Mouse (Mus musculus): ENCODE data around the gene Pipox.

The Pipox gene

DNA sequence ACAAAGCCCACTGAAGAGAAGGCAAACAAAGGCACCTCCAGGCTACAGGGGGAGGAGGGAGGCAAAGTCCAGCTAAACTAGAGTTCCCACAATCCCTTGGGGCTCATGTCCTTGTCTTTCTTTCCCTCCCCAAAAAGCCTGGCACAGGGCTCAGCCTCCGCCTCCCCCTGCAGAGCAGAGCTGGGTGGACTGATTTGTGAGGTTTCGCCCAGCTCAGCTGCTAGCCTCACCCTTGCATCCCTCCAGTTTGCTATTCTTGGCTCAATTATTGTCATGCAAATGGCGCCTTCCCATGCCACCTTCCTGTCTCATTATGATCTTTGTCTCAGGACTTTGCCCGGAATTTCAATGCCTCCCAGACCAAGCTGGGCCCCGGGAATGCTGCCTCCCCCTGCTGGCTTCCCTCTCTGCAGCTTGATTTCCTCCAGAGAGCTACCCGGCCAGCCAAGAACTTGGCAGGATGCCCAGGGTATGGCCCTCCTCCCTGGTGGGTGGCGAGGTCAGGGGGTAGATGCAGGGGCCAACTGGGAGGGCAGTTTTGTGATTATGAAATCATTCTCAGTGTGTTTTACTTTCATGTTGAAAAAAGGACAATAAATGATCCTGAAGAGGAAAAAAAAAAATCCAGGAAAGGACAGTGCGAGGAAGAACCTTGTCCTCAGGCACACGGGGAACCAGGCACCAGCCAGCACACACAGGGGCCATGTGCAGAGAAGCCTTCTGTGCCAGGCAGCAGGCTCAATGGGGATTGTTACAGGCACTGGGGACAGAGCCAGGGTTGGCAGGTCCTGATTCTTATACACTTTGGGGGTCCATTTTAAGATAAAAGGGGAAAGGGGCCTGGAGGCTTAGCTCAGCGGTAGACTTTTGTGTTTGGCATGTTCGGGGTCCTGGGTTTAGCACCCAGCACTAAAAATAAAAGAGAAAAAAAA is at the start of gene Pipox:
Gene Pipox, minus strand, starts transcription at position 310 of the 932 bp plus-strand sequence.
- peak; percentile 90 to 95 for DNase-seq

DNA sequence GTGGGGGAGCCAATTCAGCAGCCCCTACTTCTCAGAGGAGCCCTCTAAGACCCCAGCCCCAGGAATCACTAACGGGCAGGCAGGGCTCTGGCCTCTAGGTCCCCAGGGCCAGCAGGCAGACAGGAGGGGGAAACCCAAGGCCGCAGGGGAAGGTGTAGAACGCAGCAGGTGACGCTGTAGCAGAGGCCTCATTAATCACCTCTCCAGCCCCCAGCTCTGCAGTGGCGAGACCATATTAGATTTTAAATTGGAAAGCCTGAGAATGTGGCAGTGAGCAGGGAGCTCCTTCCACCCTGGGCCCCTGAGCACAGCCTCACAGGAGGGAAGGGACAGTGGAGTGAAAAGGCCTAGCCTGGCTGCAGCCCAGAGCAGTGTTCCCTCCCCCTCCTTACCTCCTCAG is 48.3 kb upstream of the Pipox start:
- DNase-seq = no peak

GRCm38 (mm10) chr11:77937649-77938410 is 43.9 kb upstream of the Pipox start:
- no peak for DNase-seq

- no peak for DNase-seq
Measured at GRCm38 (mm10) chr11:77936846-77937245, 43.0 kb upstream of the Pipox start.

- no peak for DNase-seq
Measured at GRCm38 (mm10) chr11:77934568-77935311, 40.8 kb upstream of the Pipox start.

DNA sequence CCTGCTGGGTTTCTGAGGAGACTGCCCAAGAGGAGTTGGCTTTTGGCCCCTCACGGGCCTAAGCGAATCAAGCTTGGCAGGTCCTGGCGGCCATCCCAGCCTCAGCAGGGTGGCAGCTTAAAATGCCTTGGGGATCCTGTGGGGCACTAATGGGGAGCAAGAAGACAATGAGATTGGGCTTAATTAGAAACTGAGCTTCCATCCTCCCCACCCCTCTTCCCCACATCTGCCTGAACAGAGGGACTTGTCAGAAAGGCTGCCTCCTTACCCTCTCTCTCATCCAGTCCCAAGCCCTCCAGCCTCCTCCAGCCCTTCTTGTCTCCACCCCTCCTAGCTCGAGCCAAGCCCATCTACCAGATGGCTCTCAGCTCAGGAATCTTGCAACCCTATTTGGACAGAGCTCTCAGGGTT is 40.2 kb upstream of the Pipox start:
- no peak for DNase-seq

GRCm38 (mm10) chr11:77932576-77932975 is 38.7 kb upstream of the Pipox start:
- no peak for DNase-seq

DNA sequence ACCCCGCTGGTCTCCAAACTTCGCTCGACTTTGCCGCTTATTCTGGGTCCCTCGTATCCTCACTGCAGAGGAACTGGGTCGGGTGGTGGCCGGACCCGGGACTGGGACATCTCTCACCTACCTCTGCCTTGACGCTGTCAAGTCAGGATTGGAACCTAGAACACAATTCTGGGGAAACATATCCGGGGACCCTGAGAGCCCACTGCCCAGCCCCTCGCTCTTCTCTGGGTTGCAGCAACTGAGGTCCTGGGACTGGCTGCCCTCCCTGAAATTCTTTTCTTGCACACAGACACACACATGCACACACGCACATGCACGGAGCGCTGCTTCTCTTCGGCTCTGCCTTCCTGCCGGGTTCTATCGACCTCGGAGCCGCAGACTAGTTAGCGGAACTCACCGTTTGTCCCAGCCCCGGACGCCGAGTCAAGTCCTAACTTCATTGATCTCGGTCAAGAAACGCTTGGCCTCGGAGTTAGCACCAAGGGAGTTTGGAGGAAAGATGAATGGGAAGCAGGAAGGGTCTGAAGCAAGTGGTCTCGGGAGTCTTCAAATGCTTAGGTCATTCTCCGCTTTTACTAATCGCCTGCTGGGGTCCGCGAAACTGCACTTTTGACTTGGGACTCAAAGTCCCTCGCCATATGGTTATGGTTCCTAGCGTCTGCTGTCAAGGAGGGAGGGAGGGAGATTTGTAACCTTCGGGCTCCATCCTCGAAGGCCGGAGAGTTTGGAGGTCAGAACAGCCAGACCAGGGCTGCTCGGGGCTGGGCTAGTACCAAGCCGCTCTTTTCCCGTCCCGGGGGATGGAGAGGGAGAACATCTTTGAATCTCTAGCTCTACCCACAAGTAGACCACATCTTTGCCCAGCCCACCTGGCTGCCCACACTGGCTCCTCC is 37.9 kb upstream of the Pipox start:
- peak in 1 of 2 experiments; percentile 10 for DNase-seq

DNA sequence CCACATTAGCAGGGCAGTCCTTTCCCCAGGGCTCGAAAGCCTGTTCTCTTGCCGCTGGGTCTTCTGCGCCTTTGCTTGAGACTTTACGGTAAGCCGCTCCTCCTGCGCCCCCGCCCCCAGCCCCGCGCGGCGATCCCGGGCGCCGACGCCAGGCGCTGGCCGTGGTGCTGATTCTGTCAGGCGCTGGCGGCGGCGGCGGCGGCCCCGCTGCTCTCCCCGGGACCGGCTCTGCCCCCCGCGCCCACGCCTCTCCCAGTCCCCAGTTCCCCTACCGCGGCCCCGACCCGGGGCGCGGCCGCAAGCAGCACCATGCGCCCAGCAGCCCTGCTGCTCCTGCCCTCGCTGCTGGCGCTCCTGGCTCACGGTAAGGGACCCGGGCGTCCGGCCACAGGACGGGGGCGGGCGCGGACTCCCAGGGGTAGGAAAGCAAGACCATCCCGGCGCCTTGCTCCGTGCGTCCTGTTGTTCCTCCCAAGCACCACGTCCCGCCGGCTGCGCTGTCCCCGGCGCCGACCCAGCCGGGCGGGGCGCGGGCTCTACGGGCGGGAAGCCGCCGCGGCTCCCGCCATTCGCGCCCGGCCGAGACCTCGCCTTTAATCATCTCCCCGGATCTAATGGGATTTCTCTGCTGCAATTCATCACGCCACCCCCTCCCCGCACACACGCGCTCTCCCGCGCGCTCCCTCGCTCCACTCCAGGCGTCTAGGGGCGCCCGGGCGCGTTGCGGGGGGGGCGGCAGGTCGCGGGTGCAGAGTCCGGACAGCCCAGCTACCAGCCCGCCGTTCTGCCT is 37.0 kb upstream of the Pipox start, which contains the start of gene Sez6:
Gene Sez6, plus strand, starts transcription at position 50 of the 790 bp plus-strand sequence.
- DNase-seq = peak; percentile 91 to 92

DNA sequence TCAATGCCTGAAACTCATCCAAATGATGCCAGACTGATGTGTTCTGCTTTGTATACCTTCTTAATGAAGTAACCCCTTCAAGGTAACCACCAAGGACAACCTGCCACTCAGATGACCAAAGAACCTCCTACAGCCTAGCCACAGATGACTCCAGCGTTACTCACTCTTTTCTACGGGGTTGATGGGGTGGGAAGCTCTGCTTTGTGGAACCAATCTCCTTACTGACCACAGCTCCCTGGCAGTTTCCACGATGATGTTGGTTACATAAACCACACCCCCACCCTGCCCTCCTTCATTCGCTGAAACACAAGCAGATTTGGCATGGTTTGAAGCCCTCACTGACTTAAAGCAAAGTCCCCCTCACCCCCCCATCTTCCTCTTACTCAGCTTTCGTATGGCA is 33.9 kb upstream of the Pipox start:
- no peak for DNase-seq

DNA sequence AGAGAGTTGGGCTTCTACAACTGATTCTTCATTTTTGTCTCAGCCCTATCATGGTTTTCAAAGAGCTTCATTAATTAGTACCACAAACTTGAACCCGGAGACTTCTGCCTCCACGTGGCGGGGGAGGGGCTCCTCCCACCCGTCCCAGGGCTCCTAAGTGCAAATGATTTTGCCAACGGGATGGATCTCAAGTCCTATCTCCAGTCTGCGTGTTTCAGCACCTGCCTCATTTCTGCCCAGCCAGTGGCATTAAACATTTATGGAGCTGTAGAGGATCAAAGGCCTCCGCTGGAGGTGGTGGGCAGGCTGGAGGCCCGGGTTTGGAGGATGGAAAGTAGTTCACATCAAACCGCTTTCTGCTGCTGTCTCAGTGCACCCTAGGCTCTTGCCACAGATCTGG is 32.8 kb upstream of the Pipox start:
- no peak for DNase-seq

DNA sequence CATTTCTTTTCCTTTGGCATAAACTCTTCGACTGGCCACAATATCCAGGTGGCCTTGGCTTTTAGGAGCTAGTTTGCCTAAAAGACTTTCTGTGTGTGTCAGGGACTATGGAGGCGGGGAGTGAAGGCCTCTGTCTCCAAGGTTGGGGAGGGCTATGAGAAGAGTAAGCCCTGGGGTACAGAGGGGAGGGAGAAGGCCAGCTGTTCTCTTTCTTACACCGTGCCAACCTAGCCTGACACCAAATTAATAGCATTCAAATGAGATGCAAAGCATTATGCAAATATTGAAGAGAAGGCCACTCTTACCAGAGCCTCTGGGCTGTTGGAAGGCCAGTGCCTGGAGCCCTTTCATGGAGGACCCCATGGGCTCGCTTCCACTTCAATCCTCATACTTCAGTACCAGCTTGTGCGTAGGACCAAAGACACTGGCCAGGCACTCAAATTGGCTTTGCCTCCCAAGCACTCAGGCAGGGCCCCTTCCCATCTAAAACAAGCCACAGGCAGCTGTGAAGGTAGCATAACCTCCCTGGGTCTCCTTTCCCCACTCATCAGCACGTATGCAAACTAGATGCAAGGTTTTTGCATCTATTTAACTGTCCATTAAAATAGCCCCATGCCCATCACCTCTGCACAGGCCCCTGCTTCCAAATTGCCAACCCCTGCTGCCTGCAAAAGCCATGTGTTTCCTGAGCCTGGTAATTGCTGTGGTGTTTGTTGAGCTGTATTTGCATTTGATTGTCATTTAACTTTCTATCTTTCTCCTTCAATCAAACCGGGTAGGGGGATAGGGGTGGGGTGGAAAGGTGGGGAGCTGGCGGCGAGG is 32.2 kb upstream of the Pipox start:
- no peak for DNase-seq

DNA sequence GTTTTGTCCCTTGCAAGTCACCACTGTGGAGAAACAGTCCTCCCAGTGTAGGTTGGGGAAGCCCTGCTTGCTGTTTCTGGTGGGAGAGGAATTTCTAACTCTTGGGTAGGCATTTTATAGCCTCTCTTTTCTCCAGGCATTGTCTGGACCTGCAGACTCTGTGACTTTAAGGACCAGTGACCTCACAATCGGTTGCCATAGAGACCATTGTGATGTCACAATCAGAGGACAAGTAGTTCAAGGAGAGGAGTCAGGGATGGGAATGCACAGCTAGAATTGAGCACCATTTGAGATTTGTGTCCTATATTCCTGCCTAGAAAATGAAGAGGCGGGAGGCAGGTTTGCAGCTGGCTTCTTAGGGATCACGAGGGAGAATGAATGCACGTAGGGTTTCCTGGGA is 29.4 kb upstream of the Pipox start:
- no peak for DNase-seq

- peak in 1 of 2 experiments; percentile 47 for DNase-seq
Measured at GRCm38 (mm10) chr11:77917166-77917565, 23.3 kb upstream of the Pipox start.

GRCm38 (mm10) chr11:77916741-77917140 is 22.8 kb upstream of the Pipox start:
- no peak for DNase-seq

DNA sequence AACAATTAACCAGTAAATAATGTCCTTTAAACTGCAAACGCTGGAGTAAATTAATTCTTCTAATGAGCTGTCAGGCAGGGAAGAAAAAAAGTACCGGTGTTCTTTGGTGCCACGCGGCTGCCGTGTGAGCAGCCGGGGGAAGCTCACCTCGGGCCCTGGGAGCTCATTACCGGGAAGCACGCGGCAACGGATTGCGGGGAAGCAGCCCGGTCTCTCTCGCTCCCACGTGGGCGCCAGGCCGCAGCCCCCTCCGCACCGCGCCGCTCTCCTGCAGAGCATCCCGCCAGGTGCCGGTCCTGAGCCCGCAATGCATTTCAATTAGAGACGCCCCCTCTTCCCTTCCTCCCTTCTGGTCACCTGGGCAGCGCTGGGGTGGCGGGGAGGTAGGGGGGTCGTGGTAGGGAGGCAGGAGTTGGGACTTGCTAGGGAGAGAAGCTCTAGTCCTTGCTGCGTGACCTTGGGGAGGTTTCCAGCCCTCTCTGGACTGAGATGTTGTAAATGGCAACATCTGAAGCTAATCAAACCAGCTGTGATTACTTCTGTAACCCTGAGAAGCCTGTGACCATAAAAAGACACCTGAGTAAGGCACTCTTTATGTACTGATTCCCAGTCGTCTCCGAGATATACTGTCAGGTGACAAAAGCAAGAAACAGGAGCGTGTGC is 20.8 kb upstream of the Pipox start:
- no peak for DNase-seq

DNA sequence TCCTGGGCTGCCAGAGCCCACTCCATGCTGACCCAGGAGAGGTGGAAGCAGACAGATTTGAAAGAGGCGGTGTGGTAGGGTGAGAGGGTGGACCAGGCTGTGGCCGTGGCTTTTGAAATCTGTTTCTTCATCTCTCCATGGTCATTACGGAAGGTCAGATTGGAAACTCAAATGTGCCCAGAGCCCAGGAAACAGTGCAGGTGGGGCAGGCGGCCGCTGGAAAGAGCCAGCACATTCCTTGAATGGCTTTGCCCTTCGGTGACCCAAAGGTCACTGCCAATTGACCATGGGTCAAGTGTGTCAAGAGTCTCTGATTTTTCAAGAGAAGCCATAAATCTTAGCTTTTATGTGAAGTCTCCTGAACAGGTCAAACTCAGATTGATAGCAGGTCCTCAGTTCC is 19.6 kb upstream of the Pipox start:
- no peak for DNase-seq

DNA sequence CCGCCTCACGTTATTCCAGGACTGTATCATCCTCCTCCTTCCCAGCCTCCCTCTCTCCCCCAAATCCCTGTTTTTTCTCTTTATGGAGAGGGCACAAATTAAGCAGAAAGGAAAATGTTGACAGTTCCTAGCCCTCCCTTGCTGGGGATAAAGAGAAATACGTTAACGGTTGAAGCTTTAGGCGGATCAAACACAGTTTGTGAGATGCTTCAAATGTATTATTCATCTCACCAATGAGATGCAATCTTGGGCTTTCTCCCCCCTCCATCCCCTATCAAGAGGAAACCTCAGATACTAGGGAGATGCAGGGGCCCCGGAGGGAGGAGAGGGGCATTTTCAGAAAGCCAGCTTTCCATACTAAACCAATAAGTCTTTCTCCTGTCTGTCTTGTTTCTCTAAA is 15.9 kb upstream of the Pipox start:
- no peak for DNase-seq

GRCm38 (mm10) chr11:77909376-77909775 is 15.5 kb upstream of the Pipox start:
- DNase-seq = no peak

GRCm38 (mm10) chr11:77908468-77908867 is 14.6 kb upstream of the Pipox start:
- DNase-seq = no peak

Measured in kidney, postnatal 4 days (tissue).